Mouse (Mus musculus) left cerebral cortex, postnatal 14 days (tissue): Measurements from ENCODE around the gene Il34. TPM values are rescaled to one million over a fixed set of nuclear protein-coding genes. Genes with fewer than 3 reads are reported as not detected.

Source experiments
- DNase-seq, 2 experiments: peaks; one replicate each; pipeline ENCODE4 v3.0.0; 2021 to 2022; ENCODE audit warnings: low spot score in 2 of 2, mixed read lengths in 1 of 2
- intact Hi-C: fragments of 180-260 bp; cut with DNase I; formaldehyde crosslinking; loops from one replicate; pipeline ENCODE4 v1.15.1; 2025
- total RNA-seq, 2 experiments: library from RNA; stranded (reverse); gene quantifications; 2 replicates each; pipeline ENCODE4 v1.2.3; 2021

Il34 gene
- total RNA-seq, 2 experiments from 2014 or later: 98.4 to 107 TPM

- intact Hi-C loops: loop anchor here (5.0 kb wide), 2 partner anchors 57 to 92 kb away; partner anchors contain the start of gene Il34
- DNase-seq: no peak
These were observed 55.5 kb downstream of the Il34 start for GRCm38 (mm10) chr8:110750269-110750668.

- peak; percentile 71 to 76 for DNase-seq
- intact Hi-C loops: loop anchor here (5.0 to 10.0 kb wide), 3 partner anchors 58 to 235 kb away; partner anchors contain the start of gene Il34
These were observed 56.1 kb downstream of the Il34 start for GRCm38 (mm10) chr8:110749500-110750170.

GRCm38 (mm10) chr8:110746661-110747060, 59.1 kb downstream of the Il34 start:
- DNase-seq: peak in 1 of 2 experiments; percentile 4
- intact Hi-C loops: loop anchor here (10.0 kb wide), 1 partner anchor 238 kb away; no protein-coding TSS in a partner anchor

GRCm38 (mm10) chr8:110745162-110745561, 60.6 kb downstream of the Il34 start:
- DNase-seq: no peak
- intact Hi-C loops: loop anchor here (10.0 kb wide), 1 partner anchor 240 kb away; no protein-coding TSS in a partner anchor

GRCm38 (mm10) chr8:110742452-110742818, 63.3 kb downstream of the Il34 start:
- intact Hi-C loops: loop anchor here (10.0 kb wide), 1 partner anchor 242 kb away; no protein-coding TSS in a partner anchor
- peak in 1 of 2 experiments; percentile 4 for DNase-seq

- intact Hi-C loops: loop anchor here (10.0 kb wide), 1 partner anchor 243 kb away; no protein-coding TSS in a partner anchor
- peak in 1 of 2 experiments; percentile 4 for DNase-seq
These were observed 63.8 kb downstream of the Il34 start for GRCm38 (mm10) chr8:110741816-110742451.

GRCm38 (mm10) chr8:110740629-110741175, 65.0 kb downstream of the Il34 start:
- no peak for DNase-seq
- intact Hi-C loops: loop anchor here (10.0 kb wide), 1 partner anchor 244 kb away; no protein-coding TSS in a partner anchor

GRCm38 (mm10) chr8:110738591-110739195, 67.0 kb downstream of the Il34 start:
- intact Hi-C loops: no loop called here
- DNase-seq: no peak

- no peak for DNase-seq
- intact Hi-C loops: no loop called here
These were observed 72.7 kb downstream of the Il34 start for GRCm38 (mm10) chr8:110733036-110733435.

GRCm38 (mm10) chr8:110731346-110731859, 74.3 kb downstream of the Il34 start:
- intact Hi-C loops: no loop called here
- no peak for DNase-seq

GRCm38 (mm10) chr8:110726893-110727292, 78.8 kb downstream of the Il34 start:
- intact Hi-C loops: loop anchor here (2.0 kb wide), 1 partner anchor 80 kb away; no protein-coding TSS in a partner anchor
- DNase-seq: peak; percentile 73 to 80

- peak; percentile 60 to 70 for DNase-seq
- intact Hi-C loops: no loop called here
These were observed 80.5 kb downstream of the Il34 start for GRCm38 (mm10) chr8:110725084-110725838.

- DNase-seq: no peak
- intact Hi-C loops: no loop called here
These were observed 81.2 kb downstream of the Il34 start for GRCm38 (mm10) chr8:110724493-110724892.

GRCm38 (mm10) chr8:110722414-110723011, 83.2 kb downstream of the Il34 start:
- DNase-seq: no peak
- intact Hi-C loops: no loop called here

- no peak for DNase-seq
- intact Hi-C loops: no loop called here
These were observed 83.9 kb downstream of the Il34 start for GRCm38 (mm10) chr8:110721606-110722413.

- intact Hi-C loops: no loop called here
- peak; percentile 70 to 77 for DNase-seq
These were observed 84.8 kb downstream of the Il34 start, which contains the start of gene Mtss1l for GRCm38 (mm10) chr8:110720685-110721598. Gene Mtss1l (plus strand): TSS chr8:110721476.
